Mouse (Mus musculus) skeletal muscle tissue, adult 2 months (tissue): ENCODE data around the gene Akap14.
"Not testable (repeated sequence)": the region's sequence is repeated elsewhere in the genome, so short reads cannot be mapped to it uniquely, and the experiment has no call there.

ENCODE experiments used
- DNase-seq: peaks from one replicate; pipeline ENCODE4 v3.0.0-alpha.2; 2012; ENCODE audit warnings: low read depth, low spot score

The Akap14 gene

DNA sequence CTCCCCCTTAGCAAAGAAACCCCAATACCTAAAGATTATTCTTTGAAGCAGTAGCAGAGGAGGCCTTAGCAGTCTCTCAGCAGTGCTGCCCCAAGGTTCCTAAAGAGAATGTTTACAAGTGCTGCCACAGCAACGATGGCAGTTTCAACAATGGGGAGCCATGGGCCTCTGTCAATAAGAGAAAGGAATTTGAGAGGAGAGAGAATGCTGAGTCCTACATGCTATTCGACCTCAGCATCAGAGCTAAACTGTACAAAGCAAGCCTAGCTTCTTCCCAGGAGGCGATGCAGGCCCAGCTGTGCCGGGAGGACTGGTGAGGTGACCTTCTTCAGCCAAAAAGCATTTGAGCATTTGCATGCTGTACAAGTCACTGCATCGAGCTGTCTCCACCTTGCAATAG lies at the start of gene Akap14:
TSS of gene Akap14 (minus strand) at position 101 of the 400 bp plus-strand sequence.
- DNase-seq = no peak

DNA sequence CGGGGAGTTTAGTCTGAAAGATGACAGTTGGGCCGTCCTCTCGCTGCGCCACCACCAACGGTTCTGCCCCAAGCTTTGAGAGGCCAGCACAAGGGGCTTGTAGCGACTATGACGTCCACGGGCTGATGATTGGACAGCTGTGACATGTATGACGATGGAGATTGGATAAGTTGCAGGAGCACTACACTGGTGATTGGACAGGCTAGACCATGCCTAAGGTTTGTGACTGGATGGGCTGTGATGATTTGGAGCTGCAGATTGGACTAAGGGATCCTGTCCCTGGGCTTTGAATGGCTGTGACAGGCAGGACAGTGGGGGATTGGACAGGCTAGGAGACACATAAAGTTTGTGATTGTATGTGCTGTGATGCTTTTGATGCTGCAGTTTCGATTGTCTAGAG lies 42.3 kb upstream of the Akap14 start, which contains the start of gene Gm9:
TSS of gene Gm9 (minus strand) at position 101 of the 400 bp plus-strand sequence.
- DNase-seq = no peak

DNA sequence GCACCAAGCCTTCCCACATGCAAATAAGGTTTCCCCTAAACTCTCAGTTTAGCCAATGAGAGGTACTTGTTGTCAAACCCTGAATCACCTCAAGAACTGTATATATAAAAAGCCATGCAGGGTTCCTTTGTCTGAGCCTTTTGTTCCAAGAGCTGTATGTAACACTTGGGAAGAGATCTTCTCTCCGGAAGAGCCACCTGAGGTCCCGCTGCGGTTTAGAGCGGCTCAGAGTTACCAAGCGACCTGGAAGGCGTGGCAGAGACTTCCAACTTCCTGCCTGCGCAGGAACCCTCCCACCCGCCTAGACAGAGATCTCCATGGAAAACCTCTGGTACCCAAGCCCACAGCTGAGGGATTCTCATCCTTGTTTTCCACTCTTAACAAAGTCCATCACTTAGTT lies 30.0 kb upstream of the Akap14 start:
- DNase-seq = no peak

DNA sequence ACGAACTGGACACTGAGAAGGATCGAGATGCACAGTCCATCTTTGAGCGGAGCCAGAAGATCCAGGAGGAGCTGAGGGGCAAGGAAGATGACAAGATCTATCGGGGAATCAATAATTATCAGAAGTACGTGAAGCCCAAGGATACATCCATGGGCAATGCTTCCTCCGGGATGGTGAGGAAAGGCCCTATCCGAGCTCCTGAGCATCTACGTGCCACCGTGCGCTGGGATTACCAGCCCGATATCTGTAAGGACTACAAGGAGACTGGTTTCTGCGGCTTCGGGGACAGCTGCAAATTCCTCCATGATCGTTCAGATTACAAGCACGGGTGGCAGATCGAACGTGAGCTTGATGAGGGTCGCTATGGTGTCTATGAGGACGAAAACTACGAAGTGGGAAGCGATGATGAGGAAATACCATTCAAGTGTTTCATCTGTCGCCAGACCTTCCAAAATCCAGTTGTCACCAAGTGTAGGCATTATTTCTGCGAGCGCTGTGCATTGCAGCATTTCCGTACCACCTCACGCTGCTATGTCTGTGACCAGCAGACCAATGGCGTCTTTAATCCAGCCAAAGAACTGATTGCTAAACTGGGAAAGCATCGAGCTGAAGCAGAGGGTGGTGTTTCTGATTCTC lies 23.2 kb upstream of the Akap14 start:
- DNase-seq = no peak

DNA sequence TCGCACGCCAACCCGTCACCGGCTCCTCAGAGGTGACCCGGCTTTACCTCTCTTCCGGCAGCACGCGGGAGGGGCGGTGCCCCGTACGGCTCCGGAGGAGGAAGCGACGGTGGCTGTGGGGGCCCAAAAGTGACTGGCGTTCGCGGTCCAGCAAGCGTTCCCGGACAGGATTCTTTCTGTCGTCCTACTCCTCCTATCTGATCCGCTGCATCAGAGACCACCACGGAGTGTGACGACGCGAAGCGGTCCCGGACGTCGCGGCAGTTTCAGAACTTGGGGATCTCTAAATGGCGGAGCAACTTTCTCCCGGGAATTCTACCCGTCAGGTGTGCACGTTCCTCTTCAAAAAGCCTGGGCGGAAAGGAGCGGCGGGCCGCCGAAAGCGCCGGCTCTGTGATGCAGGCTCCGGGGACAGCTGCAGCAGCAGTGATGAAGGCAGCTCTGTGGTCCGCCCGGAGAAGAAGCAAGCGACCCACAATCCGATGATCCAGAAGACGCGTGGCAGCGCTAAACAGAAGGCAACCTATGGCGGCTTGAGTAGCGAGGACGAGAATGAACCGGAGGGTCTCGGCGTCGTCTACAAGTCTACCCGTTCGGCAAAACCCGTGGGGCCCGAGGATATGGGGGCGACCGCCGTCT lies 22.6 kb upstream of the Akap14 start, which contains the start of the genes Ndufa1 and Rnf113a1:
TSS of gene Ndufa1 (minus strand) at position 59 of the 639 bp plus-strand sequence.
TSS of gene Rnf113a1 (plus strand) at position 141 of the 639 bp plus-strand sequence.
- DNase-seq = peak; percentile 49

DNA sequence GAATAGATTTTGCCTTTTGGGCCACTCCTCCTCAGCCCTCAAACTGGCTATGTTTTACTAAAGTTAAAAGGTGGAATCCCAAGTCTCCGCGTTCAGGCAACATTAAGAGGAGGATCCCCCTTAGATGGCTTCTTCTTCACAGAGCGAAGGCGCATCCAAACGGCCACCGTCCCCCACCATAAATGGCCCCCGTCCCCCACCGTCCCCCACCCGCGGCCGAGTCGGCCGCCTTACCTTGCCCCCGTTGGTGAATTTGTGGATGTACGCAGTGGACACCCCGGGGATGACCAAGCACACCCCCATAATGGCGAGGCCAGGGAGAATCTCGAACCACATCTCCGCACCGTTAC lies 22.1 kb upstream of the Akap14 start:
- DNase-seq = no peak

DNA sequence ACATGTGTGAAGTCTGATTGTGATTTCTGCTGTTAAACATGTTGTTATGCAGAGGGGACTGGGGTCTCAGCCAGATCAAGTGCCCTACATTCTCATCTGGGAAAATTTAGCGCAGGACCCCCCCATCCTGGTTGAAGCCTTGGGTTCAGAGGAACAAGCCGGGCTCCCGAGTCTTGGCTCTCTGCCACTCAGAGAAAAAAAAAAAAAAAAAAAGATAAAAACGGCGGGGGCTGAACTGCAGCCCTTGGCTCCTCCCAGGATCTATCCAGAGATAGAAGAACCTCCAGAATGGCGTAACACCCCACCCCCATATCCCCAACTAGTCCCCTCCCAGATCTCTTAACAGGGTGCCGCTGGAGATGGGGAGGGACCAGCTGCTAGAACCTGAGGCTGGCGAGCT lies 15.8 kb upstream of the Akap14 start:
- not testable (repeated sequence) for DNase-seq

DNA sequence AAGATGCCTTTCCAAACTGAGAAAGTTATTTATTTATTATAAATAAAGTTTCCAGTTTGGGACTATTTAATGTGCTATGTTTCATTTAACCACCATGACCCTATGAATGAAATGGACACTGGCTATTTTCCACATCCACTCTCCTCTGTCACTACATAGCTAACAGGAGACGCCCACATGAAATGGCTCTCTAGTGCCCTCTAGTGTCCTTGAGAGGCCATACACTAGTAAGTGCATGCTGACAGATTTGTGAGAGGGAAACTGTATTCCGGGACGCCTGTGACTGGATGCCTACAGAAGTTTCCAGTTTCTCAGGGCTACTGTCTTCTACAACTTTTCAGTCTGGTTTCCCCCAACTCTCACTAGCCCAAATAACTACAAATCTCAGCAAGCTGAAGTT lies 1.6 kb downstream of the Akap14 start:
- peak; percentile 18 for DNase-seq

DNA sequence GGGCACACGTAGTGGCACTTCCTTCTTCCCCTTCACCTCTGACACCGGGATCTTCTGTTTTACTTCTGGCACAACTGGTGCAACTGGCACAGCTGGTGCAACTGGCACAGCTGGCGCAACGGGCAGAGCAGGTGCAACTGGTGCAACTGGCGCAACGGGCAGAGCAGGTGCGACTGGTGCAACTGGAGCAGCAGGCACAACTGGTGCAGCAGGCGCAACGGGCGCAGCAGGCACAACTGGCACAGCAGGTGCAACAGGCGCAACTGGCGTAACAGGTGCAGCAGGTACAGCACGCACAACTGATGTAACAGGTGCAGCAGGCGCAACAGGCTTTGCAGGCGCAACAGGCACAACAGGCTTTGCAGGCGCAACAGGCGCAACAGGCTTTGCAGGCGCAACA lies 5.5 kb downstream of the Akap14 start:
- no peak for DNase-seq

DNA sequence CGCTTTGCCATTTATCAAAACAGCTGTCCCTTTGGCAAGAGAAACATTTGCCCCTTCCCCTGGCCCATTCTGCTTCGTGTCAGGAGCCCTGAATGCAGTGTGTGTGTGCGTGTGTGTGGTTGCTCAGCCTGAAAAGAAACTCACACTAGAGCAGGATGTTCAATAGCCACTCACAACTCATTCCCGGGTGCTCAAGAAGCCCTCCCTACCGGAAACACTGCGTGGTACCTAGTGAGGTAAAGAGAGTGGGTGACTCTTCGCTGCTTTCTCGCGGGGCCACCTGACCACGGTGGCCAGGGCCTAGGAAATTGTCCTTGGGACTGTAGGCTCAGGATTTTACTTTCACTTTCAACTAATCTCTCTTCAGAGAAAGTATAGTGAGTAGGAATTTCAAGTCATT lies 7.5 kb downstream of the Akap14 start:
- DNase-seq = no peak

DNA sequence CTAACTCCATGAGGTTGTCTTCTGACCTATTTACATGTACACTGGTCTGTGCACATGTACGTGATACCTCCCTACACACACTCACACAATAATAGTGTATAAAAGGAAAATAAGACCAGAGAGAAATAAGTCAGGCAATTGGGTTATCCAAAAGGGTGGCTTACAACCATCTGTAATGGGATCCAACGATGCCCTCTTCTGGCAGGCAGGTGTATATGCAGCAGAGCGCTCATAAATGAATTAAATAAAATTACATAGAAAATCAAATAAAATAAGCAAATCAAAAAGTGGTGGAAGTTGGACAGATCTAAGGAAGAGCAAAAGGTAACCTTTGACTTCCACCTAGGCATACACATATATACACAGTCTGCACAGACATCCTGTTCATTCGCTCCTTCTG lies 10.8 kb downstream of the Akap14 start:
- no peak for DNase-seq

DNA sequence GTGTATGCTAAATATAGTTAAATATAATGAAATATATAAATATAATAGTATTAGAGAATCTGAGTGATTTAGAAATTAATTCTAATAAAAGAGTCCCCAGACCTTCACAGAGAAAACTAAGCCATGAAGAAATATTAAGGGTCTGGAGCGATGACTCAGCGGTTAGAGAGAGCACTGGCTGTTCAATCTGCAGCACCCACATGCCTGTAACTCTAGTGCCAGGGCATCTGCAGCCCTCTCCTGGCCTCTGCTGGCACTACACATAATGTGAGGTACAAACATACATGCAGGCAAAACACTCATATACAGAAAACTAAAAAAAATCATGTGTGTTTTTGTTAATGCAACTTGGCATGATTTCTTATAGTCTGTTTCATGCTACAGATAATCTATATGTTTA lies 23.7 kb downstream of the Akap14 start:
- no peak for DNase-seq

DNA sequence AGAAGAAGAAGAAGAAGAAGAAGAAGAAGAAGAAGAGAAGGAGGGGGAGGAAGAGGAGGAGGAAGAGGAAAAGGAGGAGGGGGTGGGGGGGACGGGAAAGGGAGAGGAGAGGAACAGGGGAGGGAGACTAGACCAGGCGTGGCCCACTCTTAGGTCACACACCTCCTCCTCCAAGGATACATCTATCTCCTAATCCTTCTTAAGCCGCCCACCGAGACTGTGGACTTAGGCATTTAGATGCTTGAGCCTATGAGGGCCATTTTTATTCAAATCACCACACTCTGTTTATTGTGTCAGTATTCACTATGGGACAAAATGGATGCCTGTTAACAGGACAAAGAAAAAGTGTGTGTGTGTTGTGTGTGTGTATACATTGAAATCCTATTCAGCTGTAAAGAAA lies 24.1 kb downstream of the Akap14 start:
- DNase-seq = not testable (repeated sequence)

DNA sequence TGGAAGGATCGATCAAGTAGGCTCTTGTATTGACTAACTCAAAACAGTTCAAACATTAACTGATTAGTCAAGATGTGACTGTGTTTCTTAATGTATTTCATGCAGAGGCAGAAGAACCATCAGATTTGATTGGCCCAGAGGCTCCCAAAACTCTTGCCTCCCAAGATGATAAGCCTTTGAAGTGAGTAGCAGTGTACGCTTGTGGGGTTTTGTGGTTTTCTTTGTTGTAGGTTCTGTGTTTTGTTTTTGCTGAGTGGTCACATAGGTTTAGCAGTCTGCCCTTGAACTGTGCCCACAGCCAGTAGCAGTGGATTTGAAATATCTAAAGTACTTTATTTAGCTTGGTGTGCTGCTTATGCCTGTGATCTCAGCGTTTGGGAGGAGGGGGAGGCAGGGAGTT lies 26.9 kb downstream of the Akap14 start:
- DNase-seq = no peak

DNA sequence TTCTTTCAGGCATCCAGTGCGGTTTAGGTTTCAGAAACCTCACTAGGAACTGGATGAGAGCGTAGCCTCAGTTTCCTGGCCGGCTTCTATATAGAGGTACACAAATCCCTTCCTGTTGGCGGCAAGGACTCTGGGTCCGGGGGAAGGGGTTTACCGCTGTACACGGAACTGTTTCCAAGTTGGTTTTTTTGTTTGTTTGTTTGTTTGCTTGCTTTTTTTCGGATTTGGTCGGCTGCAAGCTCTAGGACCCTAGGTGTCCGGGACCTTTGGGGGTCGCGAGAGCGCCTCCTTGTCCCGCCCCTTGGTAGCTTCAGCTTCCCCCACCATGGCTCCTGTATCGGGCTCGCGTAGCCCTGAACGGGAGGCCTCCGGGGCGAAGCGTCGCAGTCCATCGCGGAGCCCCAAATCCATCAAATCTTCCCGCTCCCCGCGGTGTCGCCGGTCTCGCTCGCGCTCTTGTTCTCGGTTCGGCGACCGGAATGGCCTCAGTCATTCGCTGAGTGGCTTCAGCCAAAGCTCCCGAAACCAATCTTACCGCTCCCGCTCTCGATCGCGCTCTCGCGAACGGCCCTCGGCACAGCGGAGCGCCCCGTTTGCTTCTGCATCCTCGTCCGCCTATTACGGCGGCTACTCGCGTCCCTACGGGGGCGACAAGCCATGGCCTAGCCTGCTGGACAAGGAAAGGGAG lies 41.8 kb downstream of the Akap14 start, which contains the start of gene Nkap:
TSS of gene Nkap (plus strand) at position 125 of the 688 bp plus-strand sequence.
- DNase-seq = peak; percentile 45

DNA sequence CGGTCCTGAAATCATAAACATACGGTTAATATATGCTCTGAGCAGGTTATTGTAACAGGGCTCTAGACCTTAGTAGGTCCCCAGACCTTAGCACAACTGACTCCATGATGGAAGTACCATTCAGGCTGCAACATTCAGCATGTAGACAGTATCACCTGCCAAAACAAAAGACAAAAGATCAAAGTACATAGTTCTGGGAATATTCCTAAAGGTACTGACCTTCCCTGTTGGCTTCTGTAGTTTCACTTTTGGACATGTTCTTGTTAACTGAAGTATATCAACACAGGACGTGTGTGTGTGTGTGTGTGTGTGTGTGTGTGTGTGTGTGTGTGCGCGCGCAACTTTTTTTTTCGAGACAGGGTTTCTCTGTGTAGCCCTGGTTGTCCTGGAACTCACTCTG lies 43.1 kb downstream of the Akap14 start:
- DNase-seq = no peak

DNA sequence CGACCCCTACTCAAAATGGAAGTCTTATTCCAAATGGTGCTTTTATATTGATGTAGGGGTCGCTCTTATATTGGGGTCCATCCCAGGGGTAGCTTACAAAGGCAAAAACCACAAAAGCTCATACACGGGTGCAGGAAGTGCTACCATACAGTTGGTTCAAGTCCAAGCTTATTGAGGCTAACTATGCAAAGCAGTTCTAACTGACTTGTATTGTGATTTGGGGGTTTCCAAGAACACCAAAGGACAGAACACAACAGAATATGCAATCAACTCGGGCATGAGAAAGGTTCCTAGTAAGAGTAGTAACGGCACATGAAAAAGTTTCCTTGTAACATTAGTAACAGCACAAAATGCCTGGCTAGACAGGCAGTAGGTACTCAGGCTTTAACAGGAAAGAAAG lies 48.4 kb downstream of the Akap14 start:
- DNase-seq = no peak

DNA sequence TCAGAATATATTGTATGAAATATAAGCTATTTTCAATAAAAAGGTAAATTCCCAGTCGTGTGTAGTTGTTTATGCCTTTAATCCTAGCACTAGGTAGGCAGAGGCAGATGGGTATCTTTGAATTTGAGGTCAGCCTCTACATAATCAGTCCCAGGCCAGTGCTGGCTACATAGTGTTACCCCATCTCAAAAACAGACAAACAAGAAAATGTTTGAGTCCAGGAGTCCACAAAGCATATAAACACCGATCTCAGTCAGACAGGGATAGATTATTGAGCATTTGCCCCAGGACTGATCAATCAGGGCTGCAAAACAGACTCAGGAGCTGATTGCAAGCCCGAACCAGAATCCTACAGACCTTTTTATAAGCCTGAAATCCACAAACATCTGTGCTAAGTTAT lies 49.1 kb downstream of the Akap14 start:
- DNase-seq = no peak

DNA sequence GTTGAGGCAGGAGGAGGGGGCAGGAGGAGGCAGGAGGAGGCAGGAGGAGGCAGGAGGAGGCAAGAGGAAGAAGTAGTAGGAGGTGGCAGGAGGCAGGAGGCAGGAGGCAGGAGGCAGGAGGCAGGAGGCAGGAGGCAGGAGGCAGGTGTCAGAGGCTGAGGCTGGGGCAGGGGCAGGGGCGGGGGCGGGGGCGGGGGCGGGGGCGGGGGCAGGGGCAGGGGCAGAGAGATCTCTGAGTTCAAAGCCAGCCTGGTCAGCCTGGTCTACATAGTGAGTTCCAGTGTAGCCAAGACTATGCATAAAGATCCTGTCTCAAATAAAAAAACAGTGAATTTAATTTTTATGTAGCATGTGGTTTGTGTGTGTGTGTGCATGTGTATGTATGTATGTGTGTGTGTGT lies 51.6 kb downstream of the Akap14 start:
- no peak for DNase-seq

DNA sequence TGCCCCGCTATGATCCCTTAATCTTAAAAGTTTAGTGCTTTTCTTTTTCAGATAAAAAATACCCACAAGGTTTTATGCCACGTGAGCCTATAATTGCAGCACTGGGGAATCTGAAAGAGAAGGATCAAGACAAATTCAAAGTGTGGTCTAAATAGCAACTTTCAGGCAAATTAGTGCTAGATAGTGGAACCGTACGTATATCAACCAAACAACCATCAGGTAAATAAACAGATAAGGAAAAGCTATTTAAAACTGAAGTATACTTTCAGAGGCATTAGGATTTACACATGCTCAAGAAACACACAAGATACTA lies 57.8 kb downstream of the Akap14 start:
- DNase-seq = no peak

DNA sequence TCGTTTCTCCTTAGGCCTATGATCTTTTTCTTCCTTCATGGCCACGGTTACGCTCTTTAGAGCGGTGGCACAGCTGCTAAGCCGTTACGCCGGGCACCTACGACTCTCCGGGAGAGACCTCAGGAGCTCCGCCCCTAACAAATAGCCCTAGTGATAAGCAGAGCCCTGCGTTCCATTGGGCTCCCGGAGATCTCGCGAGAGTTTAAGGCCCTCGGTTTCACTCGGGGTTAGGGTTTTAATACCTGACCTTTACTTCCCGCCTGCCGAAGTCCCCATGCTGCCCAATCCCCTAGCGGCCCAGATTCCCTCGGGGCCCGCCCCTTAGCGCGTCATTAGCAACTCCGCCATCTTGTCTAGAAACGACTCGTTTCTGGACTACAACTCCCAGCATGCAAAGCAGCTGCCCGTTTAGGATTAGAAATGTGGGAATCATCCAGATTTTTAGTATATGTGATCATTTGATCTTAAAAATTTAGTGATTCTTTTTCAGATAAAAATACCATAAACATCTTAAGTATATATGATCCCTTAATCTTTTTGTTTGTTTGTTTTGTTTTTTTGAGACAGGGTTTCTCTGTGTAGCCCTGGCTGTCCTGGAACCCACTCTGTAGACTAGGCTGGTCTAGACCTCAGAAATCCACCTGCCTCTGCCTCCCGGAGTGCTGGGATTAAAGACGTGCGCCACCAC lies 58.3 kb downstream of the Akap14 start, which contains the start of gene Upf3b:
TSS of gene Upf3b (minus strand) at position 130 of the 688 bp plus-strand sequence.
- DNase-seq = peak; percentile 97

DNA sequence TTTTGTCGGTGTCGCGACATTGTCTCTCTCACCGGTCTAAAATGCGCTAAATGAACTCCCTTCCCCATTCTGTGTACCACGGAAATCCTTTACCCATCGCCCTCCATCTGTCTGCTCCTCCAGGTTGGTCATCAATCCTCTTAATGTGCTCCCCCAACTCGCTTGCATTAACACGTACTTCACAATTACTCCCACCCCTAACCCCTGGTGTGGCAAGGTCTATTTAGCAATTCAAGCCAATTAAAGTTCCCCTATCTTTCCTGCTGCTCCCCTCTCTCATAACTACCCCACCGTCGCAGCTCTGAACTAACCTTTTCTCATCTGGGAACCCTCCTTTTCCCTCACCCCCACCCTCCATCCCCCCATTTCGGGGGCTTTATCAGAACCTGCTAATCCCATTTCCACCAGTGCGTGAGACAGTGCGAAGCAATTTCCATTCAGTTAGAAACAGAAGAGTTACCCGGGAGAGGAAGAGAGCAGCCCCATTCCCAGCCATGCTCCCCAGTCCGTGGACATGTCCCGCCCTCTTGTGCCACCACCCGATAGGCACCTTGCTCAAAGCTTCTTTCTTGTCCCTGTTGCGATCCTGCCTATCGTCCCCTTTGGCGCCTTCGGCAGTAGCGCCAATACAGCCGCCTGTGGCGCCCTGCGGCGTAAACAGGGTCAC lies 59.0 kb downstream of the Akap14 start:
- DNase-seq = no peak
